Mouse (Mus musculus) limb, embryonic 14.5 days (tissue): ENCODE measurements around the gene Rasl10a. TPM values are rescaled to one million over a fixed set of nuclear protein-coding genes. Genes with fewer than 3 reads are reported as not detected.

ENCODE experiments used
- ATAC-seq: fragments of 200-750 bp; cut with Nextera tagmentation; 2 replicates; pipeline ENCODE4 v1.8.0; 2017; ENCODE audit warnings: low read depth, moderate number of reproducible peaks, moderate TSS enrichment; ENCODE audit not compliant: low FRiP score
- DNase-seq: peaks from one replicate; pipeline ENCODE4 v3.0.0-alpha.2; 2015; ENCODE audit warnings: low spot score
- H3K27ac ChIP-seq: fragments of 300-500 bp; sonication (generic); replicated peaks from 2 replicates; pipeline ENCODE4 v1.5.1; 2014; ENCODE audit warnings: low read depth, mild to moderate bottlenecking, low read length, moderate library complexity, mixed read lengths
- H3K27me3 ChIP-seq: fragments of 300-500 bp; sonication (generic); 2 replicates; pipeline ENCODE4 v1.6.1; 2014; ENCODE audit warnings: low read length, mixed read lengths; ENCODE audit not compliant: control insufficient read depth, insufficient read depth
- H3K36me3 ChIP-seq: fragments of 300-500 bp; sonication (generic); 2 replicates; pipeline ENCODE4 v1.6.1; 2014; ENCODE audit warnings: mild to moderate bottlenecking, low read length, moderate library complexity, mixed read lengths; ENCODE audit not compliant: control insufficient read depth, insufficient read depth
- H3K4me1 ChIP-seq: fragments of 300-500 bp; sonication (generic); 2 replicates; pipeline ENCODE4 v1.6.1; 2014; ENCODE audit warnings: antibody characterized with exemption, low read length, mixed read lengths; ENCODE audit not compliant: control insufficient read depth, insufficient read depth
- H3K4me2 ChIP-seq: fragments of 300-500 bp; sonication (generic); replicated peaks from 2 replicates; pipeline ENCODE4 v1.6.1; 2014; ENCODE audit warnings: low read depth, mild to moderate bottlenecking, low read length, moderate library complexity; ENCODE audit not compliant: severe bottlenecking
- H3K4me3 ChIP-seq: fragments of 300-500 bp; sonication (generic); replicated peaks from 2 replicates; pipeline ENCODE4 v1.5.1; 2014; ENCODE audit warnings: low read length
- H3K9ac ChIP-seq: fragments of 300-500 bp; sonication (generic); 2 replicates; pipeline ENCODE4 v1.6.1; 2014; ENCODE audit warnings: mild to moderate bottlenecking, low read depth, low read length, moderate library complexity; ENCODE audit not compliant: severe bottlenecking
- H3K9me3 ChIP-seq: fragments of 300-500 bp; sonication (generic); 2 replicates; pipeline ENCODE4 v1.6.1; 2016; ENCODE audit warnings: low read length; ENCODE audit not compliant: control insufficient read depth
- POLR2A ChIP-seq: fragments of 200-500 bp; IDR thresholded peaks from 2 replicates; pipeline ENCODE4 v1.8.0; 2012; ENCODE audit warnings: inconsistent platforms, mild to moderate bottlenecking, moderate library complexity, borderline replicate concordance; ENCODE audit not compliant: insufficient read depth, insufficient read length; ENCODE audit errors: extremely low read depth
- WGBS: fragments of 180-500 bp; shearing (Covaris S2); extraction: QIAGEN DNeasy Blood & Tissue Kit; methylation state at CpG from one replicate; pipeline ENCODE4 v1.1.7; 2014; 5-methylcytosine and 5-hydroxymethylcytosine counted together
- polyA plus RNA-seq, 2 experiments: library from polyadenylated mRNA; depleted of rRNA in 1 of 2; stranded (reverse) in 1 of 2; unstranded in 1 of 2; fragments of >200 nt; fragmentation: Nextera tagmentation in 1 of 2; extraction: Ambion mirVana in 1 of 2; gene quantifications; 2 replicates each; pipeline versions ENCODE4 v1.2.1 to v1.2.3; 2012 to 2014

The Rasl10a gene
- polyA plus RNA-seq, 2 experiments, result 5.9 to 8.6 TPM

GRCm38 (mm10) chr11:5062326-5062725 is 4.4 kb downstream of the Rasl10a start:
- DNase-seq, result no peak
- Histone ChIP-seq H3K4me2 (peak overlapping the region; percentile 73), H3K27ac (no peak overlapping the region), H3K9me3 (no peaks in the 10 kb centered on the region), H3K36me3 (peaks cover 21% of the 10 kb centered on the region), H3K4me3 (peak overlapping the region; percentile 36), H3K4me1 (peaks cover 43% of the 10 kb centered on the region), H3K27me3 (peaks cover 63% of the 10 kb centered on the region), H3K9ac (peak overlapping the region; percentile 48; the same call in 1 of the 2 replicates)
- no peak for TF ChIP-seq POLR2A
- no peak for ATAC-seq
- 24% methylated on average over 13 of the region's 13 CpGs for WGBS

GRCm38 (mm10) chr11:5062860-5063505 is 5.1 kb downstream of the Rasl10a start:
- DNase-seq, result no peak
- no peak overlapping the region for H3K27ac ChIP-seq
- no peaks in the 10 kb centered on the region for H3K9me3 ChIP-seq
- H3K9ac ChIP-seq, result no peak overlapping the region
- H3K36me3 ChIP-seq, result peaks cover 24% of the 10 kb centered on the region
- no peak for TF ChIP-seq POLR2A
- H3K4me2 ChIP-seq, result peak overlapping the region; percentile 26; the same call in 1 of the 2 replicates
- WGBS, result 59% methylated on average over 12 of the region's 13 CpGs
- no peak for ATAC-seq
- H3K27me3 ChIP-seq, result peaks cover 57% of the 10 kb centered on the region
- no peak overlapping the region for H3K4me3 ChIP-seq
- H3K4me1 ChIP-seq, result peaks cover 36% of the 10 kb centered on the region

- H3K4me3 ChIP-seq, result peak overlapping the region; percentile 81
- no peaks in the 10 kb centered on the region for H3K9me3 ChIP-seq
- peak overlapping the region; percentile 85 for H3K4me2 ChIP-seq
- H3K4me1 ChIP-seq, result peaks cover 35% of the 10 kb centered on the region
- 51% methylated on average over 30 of the region's 31 CpGs for WGBS
- no peak for TF ChIP-seq POLR2A
- H3K27me3 ChIP-seq, result peaks cover 52% of the 10 kb centered on the region
- peaks cover 32% of the 10 kb centered on the region for H3K36me3 ChIP-seq
- H3K9ac ChIP-seq, result no peak overlapping the region
- ATAC-seq (no peak), DNase-seq (no peak)
- no peak overlapping the region for H3K27ac ChIP-seq
Measured at GRCm38 (mm10) chr11:5063561-5064281, 5.8 kb downstream of the Rasl10a start.

GRCm38 (mm10) chr11:5064282-5065055 is 6.5 kb downstream of the Rasl10a start:
- H3K9me3 ChIP-seq, result no peaks in the 10 kb centered on the region
- no peak overlapping the region for H3K27ac ChIP-seq
- H3K27me3 ChIP-seq, result peaks cover 45% of the 10 kb centered on the region
- DNase-seq (no peak), ATAC-seq (no peak)
- 14% methylated on average over 38 of the region's 38 CpGs for WGBS
- peak overlapping the region; percentile 70 for H3K9ac ChIP-seq
- peak overlapping the region; percentile 81 for H3K4me3 ChIP-seq
- TF ChIP-seq POLR2A, result no peak
- peak overlapping the region; percentile 85 for H3K4me2 ChIP-seq
- peaks cover 39% of the 10 kb centered on the region for H3K36me3 ChIP-seq
- peaks cover 31% of the 10 kb centered on the region for H3K4me1 ChIP-seq
